Mouse (Mus musculus) embryo, embryonic 9.5 days (tissue): ENCODE measurements around the gene Slc46a1.
A peak's percentile ranks its signal among the peaks of the same experiment; 100 is the strongest.

Source experiments
- DNase-seq: peaks from one replicate; pipeline ENCODE4 v3.0.0-alpha.2; 2017; ENCODE audit errors: extremely low spot score

Slc46a1 gene

GRCm38 (mm10) chr11:78455308-78455707 lies 10.2 kb upstream of the Slc46a1 start:
- peak; percentile 42 for DNase-seq

- DNase-seq: no peak
These were observed 6.8 kb upstream of the Slc46a1 start for GRCm38 (mm10) chr11:78458740-78459139.

GRCm38 (mm10) chr11:78461894-78462293 lies 3.6 kb upstream of the Slc46a1 start:
- DNase-seq: no peak

- no peak for DNase-seq
These were observed 2.8 kb upstream of the Slc46a1 start for GRCm38 (mm10) chr11:78462669-78463068.

GRCm38 (mm10) chr11:78463286-78464036 lies 2.0 kb upstream of the Slc46a1 start:
- DNase-seq: no peak

- DNase-seq: peak; percentile 11
These were observed 381 bp upstream of the Slc46a1 start for GRCm38 (mm10) chr11:78465116-78465515.

GRCm38 (mm10) chr11:78466242-78466912 lies 880 bp downstream of the Slc46a1 start:
- DNase-seq: no peak

GRCm38 (mm10) chr11:78467515-78467914 lies 2.0 kb downstream of the Slc46a1 start:
- DNase-seq: no peak

- DNase-seq: no peak
These were observed 2.4 kb downstream of the Slc46a1 start for GRCm38 (mm10) chr11:78467932-78468331.

- no peak for DNase-seq
These were observed 6.0 kb downstream of the Slc46a1 start for GRCm38 (mm10) chr11:78471326-78472103.

GRCm38 (mm10) chr11:78475289-78475688 lies 9.8 kb downstream of the Slc46a1 start:
- DNase-seq: no peak

GRCm38 (mm10) chr11:78483639-78484038 lies 18.1 kb downstream of the Slc46a1 start:
- no peak for DNase-seq

GRCm38 (mm10) chr11:78488168-78488567 lies 22.7 kb downstream of the Slc46a1 start:
- peak; percentile 83 for DNase-seq

- peak; percentile 70 for DNase-seq
These were observed 25.3 kb downstream of the Slc46a1 start for GRCm38 (mm10) chr11:78490781-78491241.

GRCm38 (mm10) chr11:78495904-78496303 lies 30.4 kb downstream of the Slc46a1 start:
- peak; percentile 64 for DNase-seq

GRCm38 (mm10) chr11:78497071-78497541 lies 31.6 kb downstream of the Slc46a1 start:
- no peak for DNase-seq

- peak; percentile 97 for DNase-seq
These were observed 32.3 kb downstream of the Slc46a1 start, which contains the start of gene Sarm1 for GRCm38 (mm10) chr11:78497544-78498522. Sarm1 (minus strand) TSS chr11:78497754.

- DNase-seq: no peak
These were observed 33.5 kb downstream of the Slc46a1 start, which contains the start of gene Vtn for GRCm38 (mm10) chr11:78499004-78499403. Vtn (plus strand) TSS chr11:78499091.

GRCm38 (mm10) chr11:78499543-78499942 lies 34.0 kb downstream of the Slc46a1 start:
- DNase-seq: no peak

- no peak for DNase-seq
These were observed 35.2 kb downstream of the Slc46a1 start for GRCm38 (mm10) chr11:78500623-78501202.
